Mouse (Mus musculus) myocyte (in vitro differentiated cells): ENCODE measurements around the gene Smagp. TPM values are rescaled to one million over a fixed set of nuclear protein-coding genes. Genes with fewer than 3 reads are reported as not detected.
A peak's percentile ranks its signal among the peaks of the same experiment; 100 is the strongest.

Experiments
- H3K27me3 ChIP-seq: one replicate; pipeline ENCODE4 v1.6.1; 2011; ENCODE audit not compliant: control insufficient read depth, insufficient read depth, insufficient read length
- H3K36me3 ChIP-seq: one replicate; pipeline ENCODE4 v1.6.1; 2011; ENCODE audit not compliant: control insufficient read depth, insufficient read depth
- H3K4me2 ChIP-seq: one replicate; pipeline ENCODE4 v1.6.1; 2011; ENCODE audit warnings: low read depth, control low read depth
- H3K4me3 ChIP-seq: one replicate; pipeline ENCODE4 v1.5.1; 2011; ENCODE audit warnings: mild to moderate bottlenecking, control low read depth, moderate library complexity
- H3K79me2 ChIP-seq: one replicate; pipeline ENCODE4 v1.6.1; 2011; ENCODE audit not compliant: control insufficient read depth, insufficient read depth
- H3ac ChIP-seq: one replicate; pipeline ENCODE4 v1.6.1; 2011; ENCODE audit not compliant: control insufficient read depth, insufficient read length
- CEBPB ChIP-seq: IDR thresholded peaks from 2 replicates; pipeline ENCODE4 v1.6.1; 2011; ENCODE audit warnings: mild to moderate bottlenecking, moderate library complexity; ENCODE audit not compliant: poor library complexity, insufficient read depth, severe bottlenecking
- E2F4 ChIP-seq: IDR thresholded peaks from one replicate; pipeline ENCODE4 v1.6.1; 2011; ENCODE audit warnings: mild to moderate bottlenecking, control low read depth, moderate library complexity; ENCODE audit not compliant: insufficient read depth
- MAX ChIP-seq: IDR thresholded peaks from one replicate; pipeline ENCODE4 v1.6.1; 2011; ENCODE audit warnings: low read depth, mild to moderate bottlenecking, control low read depth
- MYOD1 ChIP-seq, 3 experiments: IDR thresholded peaks; one replicate each; pipeline ENCODE4 v1.6.1; 2011; ENCODE audit warnings: control low read depth in 2 of 3, low read depth in 2 of 3, mild to moderate bottlenecking in 2 of 3, moderate library complexity in 1 of 3; ENCODE audit not compliant: insufficient read length in 2 of 3, control insufficient read depth in 1 of 3
- MYOG ChIP-seq, 3 experiments: IDR thresholded peaks; one replicate each; pipeline ENCODE4 v1.6.1; 2011; ENCODE audit warnings: control low read depth in 2 of 3, low read depth in 2 of 3, mild to moderate bottlenecking in 2 of 3; ENCODE audit not compliant: insufficient read length in 2 of 3, control insufficient read depth in 1 of 3, insufficient read depth in 1 of 3
- POLR2A ChIP-seq: IDR thresholded peaks from one replicate; pipeline ENCODE4 v1.6.1; 2011; ENCODE audit warnings: low read depth, mild to moderate bottlenecking, control low read depth, moderate library complexity; ENCODE audit not compliant: insufficient read length
- POLR2AphosphoS2 ChIP-seq: IDR thresholded peaks from one replicate; pipeline ENCODE4 v1.6.1; 2011; ENCODE audit warnings: low read depth, control low read depth; ENCODE audit not compliant: insufficient read length
- REST ChIP-seq: IDR thresholded peaks from one replicate; pipeline ENCODE4 v1.6.1; 2011; ENCODE audit warnings: mild to moderate bottlenecking, control low read depth, moderate library complexity; ENCODE audit not compliant: insufficient read depth, insufficient read length
- SRF ChIP-seq: IDR thresholded peaks from one replicate; pipeline ENCODE4 v1.6.1; 2011; ENCODE audit warnings: low read depth; ENCODE audit not compliant: control insufficient read depth, insufficient read length
- TCF12 ChIP-seq: IDR thresholded peaks from one replicate; pipeline ENCODE4 v1.6.1; 2011; ENCODE audit warnings: mild to moderate bottlenecking, control low read depth; ENCODE audit not compliant: poor library complexity, insufficient read depth, severe bottlenecking
- TCF3 ChIP-seq: IDR thresholded peaks from one replicate; pipeline ENCODE4 v1.6.1; 2011; ENCODE audit warnings: low read depth, control low read depth; ENCODE audit not compliant: insufficient read length
- USF1 ChIP-seq: IDR thresholded peaks from one replicate; pipeline ENCODE4 v1.6.1; 2011; ENCODE audit warnings: low read depth, mild to moderate bottlenecking, control low read depth, moderate library complexity
- polyA plus RNA-seq: library from polyadenylated mRNA; unstranded; fragments of >200 nt; fragmentation: generic; extraction: Trizol; gene quantifications from one replicate; pipeline ENCODE4 v1.2.1, GENCODE M21; 2012; ENCODE audit warnings: missing spikeins

The Smagp gene
- polyA plus RNA-seq, 1 experiment: 2.0 TPM

DNA sequence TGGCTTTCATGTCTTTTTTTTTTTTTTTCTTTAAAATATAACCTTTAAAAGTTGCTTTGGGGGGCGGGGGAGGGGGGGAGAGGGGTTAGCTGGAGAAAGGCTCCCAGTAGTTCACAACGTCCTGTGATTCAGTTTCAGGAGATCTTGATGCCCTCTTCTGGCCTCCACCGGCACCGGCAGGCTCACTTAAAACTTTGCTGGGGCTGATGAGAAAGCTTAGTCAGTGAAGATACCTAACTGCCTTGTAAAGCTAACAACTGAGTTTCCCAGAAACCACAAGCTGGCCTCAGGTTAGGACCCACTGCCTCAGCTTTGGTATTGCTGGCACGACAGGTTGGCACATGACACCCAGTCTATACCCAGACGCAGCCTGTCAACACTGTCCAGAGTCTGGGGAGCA is 921 bp upstream of the Smagp start:
- Histone ChIP-seq H3ac (no peak overlapping the region), H3K27me3 (peaks cover 30% of the 10 kb centered on the region), H3K36me3 (no peaks in the 10 kb centered on the region), H3K4me2 (no peak overlapping the region), H3K79me2 (no peaks in the 10 kb centered on the region), H3K4me3 (no peak overlapping the region)
- TF ChIP-seq REST (no peak), CEBPB (no peak), MAX (no peak), TCF3 (no peak), SRF (no peak), POLR2A (no peak), TCF12 (no peak), POLR2AphosphoS2 (no peak), MYOD1 (IDR thresholded peaks at IDR 0.05; ENCODE audit: control insufficient read depth in 1 of 3, insufficient read length in 2 of 3, low read depth in 2 of 3) (no peak), USF1 (no peak), E2F4 (no peak), MYOG (IDR thresholded peaks at IDR 0.05; ENCODE audit: control insufficient read depth in 1 of 3, insufficient read depth in 1 of 3, insufficient read length in 2 of 3, low read depth in 2 of 3) (no peak)

DNA sequence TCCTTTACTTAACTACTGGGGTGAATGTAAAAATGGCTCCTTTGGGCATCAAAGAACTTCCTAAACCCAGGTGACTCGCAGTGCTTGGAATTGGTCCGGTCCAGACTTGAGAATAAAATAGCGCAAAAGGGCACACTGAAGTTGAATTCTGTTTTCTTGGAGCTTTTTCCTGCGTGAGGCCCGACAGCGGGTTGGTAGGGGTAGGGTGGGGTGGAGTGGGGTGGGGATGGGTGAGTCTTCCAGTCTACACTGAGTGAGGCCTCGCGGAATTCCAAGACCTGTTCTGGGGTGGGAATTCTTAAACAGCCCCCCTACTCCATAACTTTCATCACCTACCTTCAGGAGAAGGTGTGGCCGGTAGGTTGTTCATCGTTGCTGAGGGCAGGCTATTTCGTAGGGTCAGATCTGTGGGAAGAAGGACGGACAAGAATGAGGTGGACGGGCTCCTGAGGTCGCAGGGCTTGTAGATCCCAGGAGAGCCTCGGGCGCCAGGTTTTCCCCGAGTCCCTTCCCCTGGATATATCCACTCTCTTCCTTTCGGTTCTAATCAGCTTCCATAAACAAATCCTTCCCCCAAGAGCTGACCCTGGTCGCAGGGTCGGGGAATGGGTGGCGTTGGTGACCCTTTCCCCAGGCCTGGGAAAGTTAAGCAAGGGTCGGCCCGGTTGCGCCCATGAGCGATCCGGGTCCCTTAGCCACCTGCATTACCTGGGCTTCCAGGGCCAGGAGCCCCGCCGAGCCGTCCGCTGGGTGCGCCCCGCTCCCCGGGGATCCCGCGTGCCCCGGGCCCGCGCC is 692 bp downstream of the Smagp start:
- Histone ChIP-seq H3K4me3 (no peak overlapping the region), H3K36me3 (no peaks in the 10 kb centered on the region), H3K27me3 (peaks cover 30% of the 10 kb centered on the region), H3K79me2 (no peaks in the 10 kb centered on the region), H3ac (no peak overlapping the region), H3K4me2 (peak overlapping the region; percentile 77)
- TF ChIP-seq MAX: no peak
- TF ChIP-seq POLR2A: no peak

DNA sequence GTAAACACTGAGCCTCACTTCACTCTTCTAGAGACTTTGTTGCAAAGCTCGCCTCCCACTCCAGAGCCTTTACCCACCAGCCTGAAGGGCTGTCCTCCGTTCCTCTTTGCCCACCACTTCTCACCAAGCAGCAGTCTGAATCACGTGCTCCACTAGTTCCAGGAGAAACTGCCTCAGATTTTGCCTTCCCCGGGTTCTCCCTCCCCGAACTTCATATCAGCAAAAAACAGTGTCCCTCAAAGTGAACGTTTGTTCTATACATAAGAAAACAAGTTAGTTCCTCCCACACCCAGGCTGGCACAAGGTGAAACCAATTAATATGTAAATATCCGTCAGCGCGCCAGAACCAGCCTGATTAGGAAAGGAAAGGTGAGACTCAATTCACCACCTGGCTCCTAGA is 1.5 kb downstream of the Smagp start:
- H3K27me3 ChIP-seq: peaks cover 26% of the 10 kb centered on the region
- H3K79me2 ChIP-seq: no peaks in the 10 kb centered on the region
- TF ChIP-seq MYOG (IDR thresholded peaks at IDR 0.05; ENCODE audit: control insufficient read depth in 1 of 3, insufficient read depth in 1 of 3, insufficient read length in 2 of 3, low read depth in 2 of 3): no peak
- no peak overlapping the region for H3K4me2 ChIP-seq
- H3K36me3 ChIP-seq: no peaks in the 10 kb centered on the region
- H3ac ChIP-seq: no peak overlapping the region
- no peak overlapping the region for H3K4me3 ChIP-seq

DNA sequence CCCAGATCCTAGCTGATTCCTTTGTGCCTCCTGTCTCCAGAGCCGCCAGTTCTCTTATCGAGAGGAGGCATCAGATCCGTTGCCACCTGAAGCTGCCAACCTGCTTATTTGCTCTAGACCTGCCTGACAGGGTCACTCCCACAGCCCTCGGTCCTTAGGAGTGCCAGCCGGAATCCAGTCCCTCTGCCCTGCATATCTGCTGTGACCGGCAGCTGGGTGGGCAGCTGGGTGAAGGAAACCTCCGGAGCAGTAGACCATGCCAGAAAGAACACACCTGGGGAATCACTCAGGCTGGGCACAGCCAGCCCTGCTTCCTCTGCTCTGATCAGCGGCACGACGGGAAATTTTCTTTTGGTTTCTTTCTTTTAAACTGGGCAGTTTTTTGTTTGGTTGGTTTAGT is 3.4 kb downstream of the Smagp start:
- Histone ChIP-seq H3K36me3 (no peaks in the 10 kb centered on the region), H3K27me3 (peaks cover 24% of the 10 kb centered on the region), H3K79me2 (no peaks in the 10 kb centered on the region), H3K4me3 (no peak overlapping the region), H3K4me2 (no peak overlapping the region), H3ac (no peak overlapping the region)
- TF ChIP-seq MYOD1 (IDR thresholded peaks at IDR 0.05; ENCODE audit: control insufficient read depth in 1 of 3, insufficient read length in 2 of 3, low read depth in 2 of 3) (no peak), REST (no peak), MAX (no peak), USF1 (no peak), E2F4 (no peak), MYOG (IDR thresholded peaks at IDR 0.05; ENCODE audit: control insufficient read depth in 1 of 3, insufficient read depth in 1 of 3, insufficient read length in 2 of 3, low read depth in 2 of 3) (no peak), CEBPB (no peak), SRF (no peak), TCF12 (no peak), TCF3 (no peak), POLR2AphosphoS2 (no peak), POLR2A (no peak)

DNA sequence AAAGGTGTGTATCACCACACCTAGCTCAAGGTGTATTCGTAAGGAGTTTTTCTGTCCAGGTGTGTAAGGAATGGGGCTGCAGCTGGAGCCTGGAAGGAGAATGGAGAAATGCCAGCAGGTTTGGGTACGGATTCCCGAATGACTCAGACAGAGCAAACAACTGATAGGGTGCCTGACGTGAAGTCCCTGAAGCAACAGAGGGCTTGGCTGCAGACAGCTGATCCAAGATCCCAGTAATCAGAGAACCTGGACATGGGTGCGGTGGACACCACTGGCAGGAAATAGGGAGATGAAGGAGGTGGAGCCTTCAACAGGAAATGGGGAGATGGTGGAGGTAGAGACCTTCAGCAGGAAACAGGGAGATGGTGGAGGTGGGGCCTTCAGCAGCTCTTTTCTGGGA is 4.4 kb downstream of the Smagp start:
- H3K4me2 ChIP-seq: no peak overlapping the region
- H3K79me2 ChIP-seq: no peaks in the 10 kb centered on the region
- peaks cover 24% of the 10 kb centered on the region for H3K27me3 ChIP-seq
- TF ChIP-seq POLR2AphosphoS2 (no peak), MYOG (IDR thresholded peaks at IDR 0.05; ENCODE audit: control insufficient read depth in 1 of 3, insufficient read depth in 1 of 3, insufficient read length in 2 of 3, low read depth in 2 of 3) (peak in 1 of 3 experiments; percentile 58), TCF3 (no peak), USF1 (no peak)
- no peak overlapping the region for H3ac ChIP-seq
- no peaks in the 10 kb centered on the region for H3K36me3 ChIP-seq
- no peak overlapping the region for H3K4me3 ChIP-seq
